Mouse (Mus musculus): ENCODE results near the gene Neurl1a.

DNA sequence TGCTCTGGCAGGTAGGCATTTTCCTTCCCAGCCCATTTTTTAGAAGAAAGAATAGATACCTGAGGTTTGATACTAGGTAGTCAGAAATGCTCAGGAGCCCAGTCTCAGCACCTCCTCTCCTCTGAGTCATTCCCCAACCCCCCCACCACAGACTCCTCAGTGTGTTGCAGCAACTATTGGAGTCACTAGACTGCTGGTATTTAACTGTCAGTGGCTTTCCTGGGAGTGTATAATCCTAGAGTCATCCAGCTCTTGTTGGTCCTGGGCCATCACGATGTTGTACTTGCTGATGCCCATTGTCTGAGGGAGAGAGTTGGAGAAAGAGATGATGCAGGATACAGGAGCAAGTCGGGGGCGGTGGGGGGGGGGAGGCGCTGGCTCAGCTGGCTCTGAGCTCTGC is 42.4 kb downstream of the Neurl1a start:
- no peak for TF ChIP-seq CTCF (IDR thresholded peaks at IDR 0.05; ENCODE audit: control insufficient read depth, insufficient read depth, insufficient read length)
- peak; percentile 60 for TF ChIP-seq CEBPB (IDR thresholded peaks at IDR 0.05; ENCODE audit: low read depth)
- TF ChIP-seq MAX (IDR thresholded peaks at IDR 0.05), result no peak
- no peak for TF ChIP-seq MYOD1 (IDR thresholded peaks at IDR 0.05; ENCODE audit: control insufficient read depth, insufficient read length, low read depth)
- TF ChIP-seq USF1 (IDR thresholded peaks at IDR 0.05; ENCODE audit: low read depth), result no peak
- TF ChIP-seq FOSL1 (IDR thresholded peaks at IDR 0.05; ENCODE audit: insufficient read depth, low read length, poor library complexity, severe bottlenecking), result no peak
- no peak for TF ChIP-seq MYOG (IDR thresholded peaks at IDR 0.05; ENCODE audit: control insufficient read depth, extremely low read depth, insufficient read length)

Measured in C2C12 (cell line).